Mouse (Mus musculus) spleen, postnatal 10 days (tissue): ENCODE results near the gene Dock3.

Source experiments
- DNase-seq, 2 experiments: peaks; one replicate each; pipeline ENCODE4 v3.0.0; 2021 to 2022; ENCODE audit warnings: low spot score in 2 of 2

The Dock3 gene

GRCm38 (mm10) chr9:107231539-107232139, at the start of gene Dock3:
Gene Dock3 (minus strand): TSS chr9:107231909.
- peak in 1 of 2 experiments; percentile 39 for DNase-seq

- DNase-seq: no peak
Observed at GRCm38 (mm10) chr9:107280322-107281027, 48.8 kb upstream of the Dock3 start.

- no peak for DNase-seq
Observed at GRCm38 (mm10) chr9:107279378-107280321, 47.9 kb upstream of the Dock3 start.

- no peak for DNase-seq
Observed at GRCm38 (mm10) chr9:107278527-107279377, 47.0 kb upstream of the Dock3 start.

GRCm38 (mm10) chr9:107278126-107278525, 46.4 kb upstream of the Dock3 start:
- no peak for DNase-seq

- DNase-seq: no peak
Observed at GRCm38 (mm10) chr9:107277603-107278002, 45.9 kb upstream of the Dock3 start.

- no peak for DNase-seq
Observed at GRCm38 (mm10) chr9:107275710-107276109, 44.0 kb upstream of the Dock3 start.

GRCm38 (mm10) chr9:107274751-107275150, 43.0 kb upstream of the Dock3 start:
- DNase-seq: no peak

- no peak for DNase-seq
Observed at GRCm38 (mm10) chr9:107273184-107273583, 41.5 kb upstream of the Dock3 start.

- no peak for DNase-seq
Observed at GRCm38 (mm10) chr9:107272284-107272683, 40.6 kb upstream of the Dock3 start.

GRCm38 (mm10) chr9:107271177-107271938, 39.6 kb upstream of the Dock3 start:
- no peak for DNase-seq

- DNase-seq: no peak
Observed at GRCm38 (mm10) chr9:107269772-107270171, 38.1 kb upstream of the Dock3 start.

- DNase-seq: no peak
Observed at GRCm38 (mm10) chr9:107267721-107268402, 36.2 kb upstream of the Dock3 start.

GRCm38 (mm10) chr9:107267028-107267427, 35.3 kb upstream of the Dock3 start:
- no peak for DNase-seq

GRCm38 (mm10) chr9:107264731-107265130, 33.0 kb upstream of the Dock3 start:
- no peak for DNase-seq

GRCm38 (mm10) chr9:107263912-107264311, 32.2 kb upstream of the Dock3 start:
- no peak for DNase-seq

GRCm38 (mm10) chr9:107262375-107262774, 30.7 kb upstream of the Dock3 start:
- DNase-seq: no peak

- DNase-seq: no peak
Observed at GRCm38 (mm10) chr9:107261792-107262191, 30.1 kb upstream of the Dock3 start.

GRCm38 (mm10) chr9:107260836-107261235, 29.1 kb upstream of the Dock3 start:
- DNase-seq: no peak

GRCm38 (mm10) chr9:107260429-107260828, 28.7 kb upstream of the Dock3 start:
- DNase-seq: no peak
